Mouse (Mus musculus) kidney, postnatal 36 days (tissue): Measurements from ENCODE around the gene Gsc.

Experiments
- DNase-seq, 2 experiments: peaks; one replicate each; pipeline ENCODE4 v3.0.0; 2021 to 2022; ENCODE audit warnings: mixed read lengths in 2 of 2

The Gsc gene

GRCm38 (mm10) chr12:104472601-104473424, at the start of gene Gsc:
Gene Gsc (minus strand): TSS chr12:104473330.
- peak; percentile 19 to 50 for DNase-seq

GRCm38 (mm10) chr12:104519721-104520120, 46.6 kb upstream of the Gsc start:
- no peak for DNase-seq

- DNase-seq, result no peak
Measured at GRCm38 (mm10) chr12:104507911-104508310, 34.8 kb upstream of the Gsc start.

GRCm38 (mm10) chr12:104492009-104492408, 18.9 kb upstream of the Gsc start:
- no peak for DNase-seq

GRCm38 (mm10) chr12:104486205-104486604, 13.1 kb upstream of the Gsc start:
- DNase-seq, result no peak

GRCm38 (mm10) chr12:104485161-104485560, 12.0 kb upstream of the Gsc start:
- DNase-seq, result no peak

GRCm38 (mm10) chr12:104481007-104481406, 7.9 kb upstream of the Gsc start:
- DNase-seq, result no peak

GRCm38 (mm10) chr12:104478193-104478592, 5.1 kb upstream of the Gsc start:
- no peak for DNase-seq

- no peak for DNase-seq
Measured at GRCm38 (mm10) chr12:104477501-104477900, 4.4 kb upstream of the Gsc start.

GRCm38 (mm10) chr12:104477066-104477465, 3.9 kb upstream of the Gsc start:
- peak in 1 of 2 experiments; percentile 10 for DNase-seq

GRCm38 (mm10) chr12:104475946-104476345, 2.8 kb upstream of the Gsc start:
- peak in 1 of 2 experiments; percentile 6 for DNase-seq

- DNase-seq, result no peak
Measured at GRCm38 (mm10) chr12:104474881-104475740, 2.0 kb upstream of the Gsc start.

GRCm38 (mm10) chr12:104474191-104474871, 1.2 kb upstream of the Gsc start:
- peak in 1 of 2 experiments; percentile 6 for DNase-seq

- DNase-seq, result peak in 1 of 2 experiments; percentile 29
Measured at GRCm38 (mm10) chr12:104473492-104473891, 362 bp upstream of the Gsc start.

GRCm38 (mm10) chr12:104472218-104472525, 958 bp downstream of the Gsc start:
- DNase-seq, result peak in 1 of 2 experiments; percentile 8

GRCm38 (mm10) chr12:104471351-104472217, 1.5 kb downstream of the Gsc start:
- peak in 1 of 2 experiments; percentile 15 for DNase-seq

GRCm38 (mm10) chr12:104470646-104471045, 2.5 kb downstream of the Gsc start:
- no peak for DNase-seq

- no peak for DNase-seq
Measured at GRCm38 (mm10) chr12:104468783-104469182, 4.3 kb downstream of the Gsc start.

- DNase-seq, result peak; percentile 14 to 17
Measured at GRCm38 (mm10) chr12:104467372-104467771, 5.8 kb downstream of the Gsc start.

GRCm38 (mm10) chr12:104466930-104467329, 6.2 kb downstream of the Gsc start:
- no peak for DNase-seq

GRCm38 (mm10) chr12:104461372-104461771, 11.8 kb downstream of the Gsc start:
- DNase-seq, result no peak

GRCm38 (mm10) chr12:104459377-104459776, 13.8 kb downstream of the Gsc start:
- DNase-seq, result no peak
